Mouse (Mus musculus) urinary bladder, postnatal 36 days (tissue): Measurements from ENCODE around the gene Gdpd5.

Source experiments
- DNase-seq, 2 experiments: peaks; one replicate each; pipeline ENCODE4 v3.0.0; 2022; ENCODE audit warnings: low spot score in 2 of 2, mixed read lengths in 1 of 2

Gene Gdpd5

DNA sequence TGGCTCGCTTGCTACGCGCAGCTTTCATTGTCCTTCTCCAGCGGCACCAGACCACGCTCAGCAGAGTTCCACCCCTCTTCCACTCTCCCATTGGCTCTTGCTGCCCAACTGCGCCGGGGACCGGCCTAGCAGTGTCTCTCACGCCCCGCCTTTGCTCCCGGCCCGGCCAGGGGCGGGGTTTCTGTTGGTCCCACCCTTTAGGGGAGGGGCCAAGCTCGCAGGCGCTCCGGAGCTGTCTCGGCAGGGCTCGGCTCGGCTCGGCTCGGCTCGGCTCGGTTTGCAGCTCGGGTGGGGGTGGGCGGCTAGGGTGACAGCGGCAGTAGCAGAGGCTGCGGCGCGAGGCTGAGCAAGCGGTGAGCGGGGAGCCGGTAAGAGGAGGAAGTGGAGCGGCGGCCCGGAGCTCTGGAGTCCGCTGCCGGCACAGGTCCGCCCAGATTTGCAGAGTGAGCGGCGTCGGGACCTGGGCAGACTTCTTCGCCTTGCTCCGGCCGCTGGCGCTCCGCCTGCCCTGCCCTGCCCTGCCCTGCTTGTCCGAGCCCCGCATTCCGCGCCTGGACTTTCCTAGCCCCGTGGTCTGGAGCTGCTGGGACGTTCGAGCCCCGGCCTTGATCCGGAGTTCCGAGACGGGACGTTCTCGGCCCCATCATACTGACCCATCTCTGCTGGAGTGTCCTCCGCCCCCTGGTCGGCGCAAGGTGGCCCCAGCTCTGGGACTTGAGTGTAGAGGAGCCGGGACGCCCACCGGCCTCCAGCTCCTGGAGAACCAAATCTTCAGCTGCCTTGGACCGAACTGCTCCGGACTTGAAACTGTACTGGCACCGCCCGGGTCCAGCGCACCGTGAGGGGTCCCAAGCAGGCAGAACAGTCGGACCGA, at the start of gene Gdpd5:
Gdpd5 (plus strand) TSS at position 201 of the 874 bp plus-strand sequence.
- peak; percentile 100 for DNase-seq

DNA sequence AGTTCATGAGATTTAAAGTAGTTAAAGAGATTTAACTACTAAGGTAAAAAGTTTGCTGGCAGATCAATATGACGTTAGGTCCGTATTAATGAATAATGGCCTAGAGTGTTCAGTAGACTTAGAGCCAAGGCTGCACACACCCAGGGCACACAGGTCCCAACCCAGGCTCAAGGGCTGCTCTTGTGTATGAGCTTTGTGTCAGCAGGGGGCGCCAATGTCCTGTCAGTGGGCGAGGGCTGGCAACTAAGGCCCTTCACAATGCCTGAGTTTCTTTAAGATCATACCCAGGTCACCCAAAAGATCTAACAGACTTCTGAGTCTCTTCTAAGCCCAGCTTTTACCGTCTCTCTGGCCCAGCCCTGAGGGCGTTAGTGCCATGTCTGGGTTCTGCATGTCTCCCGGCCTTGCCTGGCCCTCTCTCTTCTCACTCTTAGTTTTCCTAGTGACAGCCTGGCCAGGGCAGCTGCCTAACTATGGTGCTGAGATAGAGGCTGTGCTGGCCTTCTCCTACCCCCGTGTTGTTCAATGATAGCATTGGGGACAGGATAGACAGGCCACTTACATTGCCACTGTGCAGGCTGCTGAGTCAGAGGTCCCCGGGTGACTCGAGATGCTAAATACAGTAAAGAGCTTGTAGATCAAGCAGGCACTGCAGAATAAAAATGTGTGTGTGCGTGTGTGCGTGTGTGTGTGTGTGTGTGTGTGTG, 48.3 kb upstream of the Gdpd5 start:
- DNase-seq = peak; percentile 77 to 88

- DNase-seq = no peak
These were observed 40.5 kb upstream of the Gdpd5 start for GRCm38 (mm10) chr7:99340736-99341135.

DNA sequence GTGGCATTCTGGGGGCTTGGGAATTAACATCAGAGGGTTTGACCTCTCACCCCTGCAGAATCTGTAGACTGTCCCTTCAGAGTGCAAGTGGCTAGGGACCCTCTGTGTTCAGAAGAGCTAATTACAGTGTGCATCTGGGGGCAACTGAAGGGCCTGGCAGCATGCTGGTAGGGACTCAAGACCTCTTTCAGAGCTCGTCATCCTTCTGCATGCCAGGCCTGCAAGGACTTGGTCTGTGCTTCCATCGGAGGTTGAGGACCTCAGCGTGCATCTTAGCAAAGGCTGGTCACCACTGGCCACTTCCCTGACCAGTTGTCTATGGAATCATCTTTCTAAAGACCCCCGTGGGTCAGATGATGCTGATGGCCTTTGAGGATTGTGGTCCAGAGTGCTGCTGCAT, 37.6 kb upstream of the Gdpd5 start:
- no peak for DNase-seq

DNA sequence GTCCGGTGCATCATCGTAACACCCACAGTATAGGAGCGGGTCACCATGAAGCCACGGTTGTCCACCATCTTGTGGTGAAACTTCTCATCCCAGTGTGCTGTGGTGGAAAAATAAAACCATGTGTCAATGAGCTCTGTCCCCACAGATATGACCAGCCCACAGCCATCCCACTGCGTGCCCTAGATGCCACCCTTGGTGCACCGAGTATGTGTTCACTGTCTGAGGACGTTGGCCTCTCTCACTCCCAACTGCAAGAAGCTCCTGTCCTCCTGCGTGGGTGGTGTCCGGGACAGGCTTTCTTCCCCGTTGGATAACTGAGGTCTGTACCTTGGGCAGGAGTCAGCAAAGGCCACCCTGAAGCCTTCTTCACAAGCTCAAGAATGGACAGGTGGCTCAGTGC, 33.9 kb upstream of the Gdpd5 start:
- DNase-seq = no peak

- DNase-seq = no peak
These were observed 32.3 kb upstream of the Gdpd5 start for GRCm38 (mm10) chr7:99348883-99349282.

DNA sequence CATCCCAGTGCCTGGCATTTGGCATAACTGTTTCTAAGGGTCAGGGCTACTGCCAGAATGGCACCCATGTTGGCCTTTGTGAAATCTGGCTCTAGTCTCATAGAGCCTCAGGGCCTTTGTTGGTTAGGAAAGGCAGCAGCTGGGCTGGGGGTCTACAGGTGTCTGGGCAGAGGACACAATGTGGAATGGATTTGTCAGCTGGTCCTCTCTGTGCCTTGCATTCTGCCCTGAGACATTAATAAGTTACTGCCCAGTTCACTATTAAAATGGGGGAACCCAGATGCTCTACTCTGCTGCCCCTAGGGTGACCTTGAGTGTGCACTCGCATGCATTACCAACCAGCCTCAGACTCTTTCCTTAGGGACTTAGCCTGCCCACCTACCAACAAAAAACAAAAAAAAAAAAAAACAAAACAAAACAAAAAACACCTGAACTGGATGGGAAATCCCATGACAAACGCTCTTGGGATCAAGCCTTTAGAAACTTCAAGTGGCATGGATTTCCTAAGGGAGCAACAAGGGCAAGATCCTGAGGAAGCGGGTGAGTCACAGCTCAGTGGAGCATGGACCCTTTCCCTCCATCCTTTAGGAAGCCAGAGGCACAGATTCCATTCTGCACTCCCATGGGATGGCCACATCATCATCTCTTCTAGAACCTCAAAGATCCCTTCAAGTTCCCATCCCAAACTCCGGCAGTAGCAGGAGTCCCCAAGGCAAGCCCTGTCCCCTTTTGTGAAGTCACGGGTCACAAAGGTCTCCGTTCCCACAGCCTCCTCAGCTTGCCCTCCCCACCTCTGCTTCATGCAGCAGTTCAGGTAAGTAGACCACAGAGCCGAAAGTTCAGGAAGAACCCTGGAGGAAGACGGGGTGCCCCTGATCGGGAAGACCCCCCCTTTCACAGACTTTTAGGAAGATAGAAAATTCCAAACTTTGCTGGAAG, 31.2 kb upstream of the Gdpd5 start:
- no peak for DNase-seq

DNA sequence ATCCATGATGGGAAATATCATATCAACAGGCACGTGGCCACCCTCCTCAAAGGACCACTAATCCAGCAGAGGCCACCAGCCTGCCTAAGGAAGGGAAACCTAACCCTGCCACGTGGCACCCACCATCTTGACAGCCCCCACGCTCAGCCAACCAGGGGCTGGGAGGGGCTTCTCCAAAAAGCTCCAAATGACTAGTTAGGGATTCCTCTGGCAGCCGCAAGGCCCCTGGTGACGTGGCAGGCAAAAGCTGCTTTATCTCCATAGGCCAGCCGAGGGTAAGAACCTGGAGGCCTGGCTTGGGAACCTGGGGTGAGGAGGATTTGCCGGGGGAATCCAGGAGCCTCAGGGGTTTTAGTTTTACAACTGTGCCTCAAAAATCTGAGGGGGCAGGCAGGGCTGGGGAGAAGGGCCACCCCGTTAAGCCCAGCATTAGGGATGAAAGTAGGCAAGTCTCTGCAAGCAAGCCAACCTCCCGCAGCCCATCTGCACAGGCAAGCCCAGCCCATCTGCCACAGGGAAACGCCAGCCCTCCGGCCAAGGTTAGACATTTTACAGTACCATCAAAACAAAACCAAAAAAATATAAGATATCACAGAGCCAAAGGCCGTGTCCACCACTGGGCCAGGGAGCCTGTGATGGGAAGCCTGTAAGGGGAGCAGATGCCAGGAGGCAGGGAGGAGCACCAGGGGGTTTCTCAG, 30.0 kb upstream of the Gdpd5 start:
- DNase-seq = peak in 1 of 2 experiments; percentile 58

GRCm38 (mm10) chr7:99351802-99352517, 29.3 kb upstream of the Gdpd5 start:
- DNase-seq = no peak

GRCm38 (mm10) chr7:99352526-99353400, 28.5 kb upstream of the Gdpd5 start, which contains the start of gene Serpinh1:
Serpinh1 (minus strand) TSS chr7:99353239.
- DNase-seq = peak; percentile 79 to 89

DNA sequence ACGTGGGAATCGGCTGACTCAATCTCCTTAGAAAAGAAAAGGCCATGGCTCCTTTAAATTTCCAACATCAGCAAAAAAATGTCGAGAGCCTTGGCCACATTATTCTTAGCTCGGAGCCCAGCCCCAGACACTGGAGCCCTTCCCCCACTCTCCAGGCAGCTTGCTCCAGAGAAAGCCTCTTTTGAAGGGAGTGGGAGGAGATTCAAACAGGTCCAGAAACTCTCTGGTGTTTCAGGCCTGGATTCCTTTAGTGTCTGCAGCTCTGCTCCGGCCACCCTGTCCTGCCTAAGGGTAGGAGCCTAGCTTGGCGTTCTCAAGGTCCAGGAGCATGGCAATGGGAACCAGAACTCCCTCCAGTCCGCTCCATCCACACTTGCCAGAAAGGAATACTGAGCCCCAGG, 25.5 kb upstream of the Gdpd5 start:
- peak in 1 of 2 experiments; percentile 78 for DNase-seq

DNA sequence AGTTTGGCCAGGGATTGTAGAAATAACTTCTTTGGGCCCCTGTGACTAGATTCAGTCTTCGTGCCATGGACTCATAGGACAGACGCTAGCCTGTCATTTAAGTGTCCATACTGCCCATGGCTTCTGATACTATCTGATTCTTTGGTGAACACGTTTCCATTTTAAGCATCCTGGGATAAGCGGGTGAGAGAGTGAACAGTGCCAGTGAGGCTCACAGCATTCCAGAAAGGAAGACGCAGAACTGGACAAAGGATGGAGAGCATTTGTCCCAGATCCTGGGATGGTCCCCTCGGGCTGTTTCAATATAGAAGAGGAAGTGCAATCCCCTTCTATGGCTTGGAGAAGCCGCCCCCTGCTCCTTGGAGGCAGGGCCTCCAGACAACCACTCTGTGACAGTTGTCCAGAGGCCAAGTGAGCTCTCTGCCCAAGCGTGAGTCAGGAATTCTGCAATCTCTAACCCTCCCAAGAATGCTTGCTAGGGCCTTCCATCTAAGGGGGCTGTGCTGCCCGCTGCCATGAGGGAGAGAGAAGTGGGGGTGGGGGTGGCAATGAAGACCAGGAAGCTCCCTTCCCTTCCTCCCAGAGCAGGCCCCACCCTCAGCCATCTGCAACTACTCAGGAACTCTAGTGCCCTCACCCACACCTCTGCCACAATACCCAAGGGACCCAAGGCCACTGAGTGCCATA, 24.8 kb upstream of the Gdpd5 start:
- DNase-seq = peak in 1 of 2 experiments; percentile 71

GRCm38 (mm10) chr7:99357201-99357600, 24.0 kb upstream of the Gdpd5 start:
- DNase-seq = peak in 1 of 2 experiments; percentile 56

DNA sequence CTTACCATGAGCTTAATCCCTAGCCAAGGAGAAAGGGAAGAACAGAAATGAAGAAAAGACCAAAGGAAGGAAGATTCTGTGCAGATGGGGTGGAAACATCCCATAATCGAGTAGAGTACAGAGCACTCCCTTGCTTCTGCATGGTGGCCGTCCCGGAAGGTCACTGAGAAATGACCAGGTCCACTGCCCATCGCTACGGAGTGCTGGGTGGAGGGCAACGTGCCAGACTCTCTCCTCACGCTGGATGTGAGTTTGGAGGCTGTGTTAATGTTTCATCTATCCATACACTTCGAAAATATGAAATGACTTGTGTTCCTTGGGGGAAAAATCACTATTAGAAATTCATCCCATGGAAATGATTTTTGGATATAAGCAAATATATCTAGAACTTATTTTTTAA, 22.8 kb upstream of the Gdpd5 start:
- no peak for DNase-seq

GRCm38 (mm10) chr7:99360021-99360802, 21.0 kb upstream of the Gdpd5 start:
- DNase-seq = peak; percentile 57 to 87

DNA sequence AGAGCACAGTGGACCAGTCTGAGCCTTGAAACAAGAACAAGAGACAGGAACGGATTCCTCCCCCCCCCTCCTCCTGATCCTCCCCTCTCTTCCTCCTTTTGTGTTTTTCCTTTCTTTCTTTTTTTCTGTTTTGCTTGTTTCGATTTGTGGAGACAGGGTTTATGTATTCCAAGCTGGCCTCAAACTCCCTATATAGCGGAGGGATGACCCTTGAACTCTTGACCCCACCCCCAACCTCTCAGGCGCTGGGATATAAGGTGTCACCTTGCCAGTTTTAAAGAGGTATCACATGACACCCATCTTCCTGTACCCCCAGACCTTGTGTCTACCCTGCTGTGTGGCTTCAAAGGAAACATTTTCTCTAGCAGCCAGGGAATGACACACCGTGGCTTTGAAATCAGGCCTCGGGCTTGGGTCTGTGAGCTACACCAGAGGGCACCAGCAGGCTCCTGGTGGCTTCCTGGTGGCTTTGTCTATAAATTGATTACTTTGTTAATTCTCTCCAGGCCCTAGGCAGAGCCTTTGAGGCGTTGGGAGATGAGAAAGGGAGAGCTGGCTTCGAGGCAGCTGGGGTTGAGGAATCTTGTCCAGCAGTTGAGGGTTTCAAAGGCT, 20.3 kb upstream of the Gdpd5 start:
- DNase-seq = no peak

DNA sequence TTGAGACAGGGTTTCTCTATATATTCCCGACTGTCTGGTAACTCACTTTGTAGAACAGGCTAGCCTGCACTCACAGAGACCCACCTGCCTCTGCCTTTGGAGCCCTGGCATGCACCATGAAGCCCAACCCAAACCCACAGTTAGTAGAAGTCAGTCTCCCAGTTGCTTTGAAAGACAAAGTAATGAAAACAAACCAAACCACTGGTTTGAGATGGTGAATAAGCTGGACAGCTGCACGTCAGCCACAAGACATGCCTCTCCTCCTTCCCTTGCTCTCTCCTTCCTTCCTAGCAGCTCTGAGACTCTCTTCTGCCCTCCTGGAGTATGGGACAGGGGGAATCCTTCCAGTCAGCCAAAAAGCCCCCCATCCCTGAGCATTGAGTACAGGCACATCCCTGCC, 19.1 kb upstream of the Gdpd5 start:
- no peak for DNase-seq

DNA sequence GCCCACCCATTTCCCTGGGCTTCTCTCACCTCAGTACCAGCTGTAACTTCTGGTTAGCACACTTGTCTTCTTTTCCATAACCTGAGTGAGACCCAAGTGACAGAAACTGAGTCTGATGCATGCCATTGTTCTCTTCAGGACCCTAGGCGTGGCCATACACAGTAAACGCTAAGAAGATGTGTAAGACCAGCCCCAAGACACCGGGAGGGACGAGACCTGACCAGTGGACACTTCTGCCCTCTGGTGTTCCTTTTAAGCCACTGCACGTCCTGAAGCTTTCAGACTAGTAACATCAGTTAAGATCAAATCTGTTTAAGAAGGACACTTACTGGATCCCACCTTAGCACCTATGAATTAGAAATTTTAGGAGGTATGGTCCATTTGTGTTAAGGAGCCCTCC, 16.1 kb upstream of the Gdpd5 start:
- DNase-seq = peak; percentile 56 to 72
